Mouse (Mus musculus): Measurements from ENCODE around the gene Nxn. TPM values are rescaled to one million over a fixed set of nuclear protein-coding genes. Genes with fewer than 3 reads are reported as not detected.

Nxn gene
- polyA plus RNA-seq, 1 experiment from 2014 or later, result 74.8 TPM

DNA sequence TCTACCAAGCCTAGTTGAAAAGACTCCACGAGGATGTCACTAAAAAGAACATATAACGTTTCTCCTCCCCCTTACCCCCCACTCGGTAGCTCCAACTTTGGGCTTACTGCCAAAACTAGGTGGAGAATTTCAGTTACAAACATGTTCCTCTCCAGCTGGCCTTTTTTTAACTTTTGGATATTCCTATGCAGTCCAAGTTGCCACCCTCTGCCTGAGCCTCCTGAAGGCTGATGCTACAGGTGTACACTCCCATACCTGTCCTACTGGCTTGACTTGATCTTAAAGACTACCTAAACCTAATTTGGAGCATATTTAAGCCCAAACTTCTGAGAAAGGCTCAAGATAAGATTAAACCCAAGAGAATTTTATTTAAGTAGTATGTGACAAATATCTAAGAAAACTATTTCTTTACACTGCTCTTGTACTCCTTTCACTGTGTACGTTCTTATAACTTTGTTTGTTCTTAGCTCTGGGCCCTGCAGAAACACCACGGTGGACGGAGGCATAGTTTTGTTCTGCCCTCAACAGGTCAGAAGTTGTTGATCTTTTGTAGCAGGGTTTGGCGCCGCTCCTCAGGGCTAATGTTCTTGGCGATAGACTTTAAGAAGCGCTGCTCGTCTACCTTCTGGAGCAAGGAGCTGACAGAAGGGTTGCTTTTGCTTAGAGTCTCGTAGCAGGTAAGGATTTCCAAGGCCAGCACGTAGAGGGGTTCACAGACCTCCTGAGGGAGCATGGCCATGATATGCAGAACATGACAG lies 188.5 kb downstream of the Nxn start:
- no peak overlapping the region for H3K4me2 ChIP-seq (replicated peaks)
- no peak overlapping the region for H3K4me3 ChIP-seq (replicated peaks)
- no peaks in the 10 kb centered on the region for H3K27me3 ChIP-seq
- 70% methylated on average over 13 of the region's 13 CpGs for WGBS
- H3K36me3 ChIP-seq, result peaks cover 63% of the 10 kb centered on the region
- peak overlapping the region; percentile 51 for H3K27ac ChIP-seq (replicated peaks)
- no peak overlapping the region for H3K9ac ChIP-seq
- no peaks in the 10 kb centered on the region for H3K4me1 ChIP-seq
- no peak for ATAC-seq (ENCODE audit: insufficient number of reproducible peaks, low FRiP score, low TSS enrichment, low read depth)
- H3K9me3 ChIP-seq (replicated peaks), result no peaks in the 10 kb centered on the region

Other genes starting within 250 kb of the Nxn start
- gene Vps53, start 219.5 kb downstream of the Nxn start, polyA plus RNA-seq (2015; fragmentation: Nextera tagmentation; extraction: Ambion mirVana), result 40.3 TPM in 2 replicates
- gene Fam57a, start 219.5 kb downstream of the Nxn start, polyA plus RNA-seq (2015; fragmentation: Nextera tagmentation; extraction: Ambion mirVana), result 57.4 and 74.0 TPM in 2 replicates
- gene Dbil5, start 181.5 kb downstream of the Nxn start, polyA plus RNA-seq (2015; fragmentation: Nextera tagmentation; extraction: Ambion mirVana), result 1.3 and 2.3 TPM in 2 replicates
- 26.3 and 30.1 TPM in 2 replicates for gene Gemin4, start 181.5 kb downstream of the Nxn start, polyA plus RNA-seq (2015; fragmentation: Nextera tagmentation; extraction: Ambion mirVana)
- gene Mrm3, start 155.4 kb downstream of the Nxn start, polyA plus RNA-seq (2015; fragmentation: Nextera tagmentation; extraction: Ambion mirVana), result 23.8 and 24.3 TPM in 2 replicates
- gene Glod4, start 155.4 kb downstream of the Nxn start, polyA plus RNA-seq (2015; fragmentation: Nextera tagmentation; extraction: Ambion mirVana), result 111 and 126 TPM in 2 replicates
- 101 and 106 TPM in 2 replicates for gene Timm22, start 7.8 kb upstream of the Nxn start, polyA plus RNA-seq (2015; fragmentation: Nextera tagmentation; extraction: Ambion mirVana)
- 41.1 and 42.6 TPM in 2 replicates for gene Abr, start 223.2 kb upstream of the Nxn start, polyA plus RNA-seq (2015; fragmentation: Nextera tagmentation; extraction: Ambion mirVana)